Mouse (Mus musculus): Measurements from ENCODE around the gene Jpt1. TPM values are rescaled to one million over a fixed set of nuclear protein-coding genes. Genes with fewer than 3 reads are reported as not detected.
"Not testable (repeated sequence)": the region's sequence is repeated elsewhere in the genome, so short reads cannot be mapped to it uniquely, and the experiment has no call there.

Jpt1 gene
- total and polyA plus RNA-seq, 3 experiments, result 294 to 479 (median 439) TPM

DNA sequence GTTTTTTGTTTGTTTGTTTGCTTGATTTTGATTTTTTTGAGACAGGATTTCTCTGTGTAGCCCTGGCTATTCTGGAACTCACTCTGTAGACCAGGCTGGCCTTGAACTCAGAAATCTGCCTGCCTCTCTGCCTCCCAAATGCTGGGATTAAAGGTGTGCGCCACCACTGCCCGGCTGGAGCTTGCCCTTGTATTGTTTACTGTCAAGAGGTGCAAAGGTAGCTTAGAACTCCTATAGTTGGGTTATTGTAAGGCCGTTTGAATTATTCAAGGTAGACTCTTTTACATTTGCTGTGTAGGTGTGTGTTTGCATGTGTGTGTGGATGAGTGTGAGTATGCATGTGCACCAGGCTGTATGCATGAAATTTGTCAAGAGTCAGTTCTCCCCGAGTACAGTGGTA is 37.6 kb downstream of the Jpt1 start:
- peak overlapping the region; percentile 91 for H3K4me2 ChIP-seq (ENCODE audit: insufficient read depth, low read depth, poor library complexity, severe bottlenecking)
- peaks cover 10 to 53% of the 10 kb centered on the region in 2 experiments for H3K4me1 ChIP-seq (ENCODE audit: control insufficient read depth in 1 of 2, insufficient read depth in 2 of 2)
- H3K9me3 ChIP-seq (replicated peaks; ENCODE audit: low read length); H3K27me3 ChIP-seq (replicated peaks); dilution Hi-C loops (cut with MboI; ENCODE audit: extremely low pct_ligation_motif_present, extremely low pct_unique_long_range_greater_than_20kb, low sequenced_read_pairs): not testable (repeated sequence)
- in situ Hi-C loops (cut with MboI; ENCODE audit: low pct_ligation_motif_present, low pct_unique_long_range_greater_than_20kb, low sequenced_read_pairs), result loop anchor here (10.0 kb wide), 2 partner anchors 62 to 262 kb away; partner anchors contain the start of gene Atp5h
- TF ChIP-seq TBP (conservative IDR thresholded peaks at IDR 0.05; ENCODE audit: low read depth, low read length) (peak; percentile 81; the same call in 1 of the 2 replicates), ELF1 (IDR thresholded peaks at IDR 0.05; ENCODE audit: low read depth, low read length) (peak; percentile 25; the same call in 1 of the 2 replicates), CHD1 (IDR thresholded peaks at IDR 0.05; ENCODE audit: low read depth, low read length) (0 out of 2 replicates have a peak, but pooled peaks have one; percentile 22)
- H3K27ac ChIP-seq (ENCODE audit: insufficient read depth, low read depth), result peak overlapping the region; percentile 93
- H3K9ac ChIP-seq (ENCODE audit: insufficient read depth, low read depth), result peak overlapping the region; percentile 68
- peak overlapping the region; percentile 80 to 93 (median 84) for H3K4me3 ChIP-seq (replicated peaks in 1 of 3; ENCODE audit: low read depth in 2 of 3, low read length in 2 of 3, poor library complexity in 1 of 3)
- H3K79me2 ChIP-seq (replicated peaks; ENCODE audit: control insufficient read depth, extremely low read depth, insufficient read depth, poor library complexity, severe bottlenecking), result peaks cover 32% of the 10 kb centered on the region
- H3K36me3 ChIP-seq (replicated peaks in 1 of 2; ENCODE audit: control insufficient read depth in 1 of 2, insufficient read depth in 1 of 2, low read length in 1 of 2), result peaks cover 13 to 26% of the 10 kb centered on the region in 2 experiments
- peak; percentile 27 for DNase-seq (ENCODE audit: extremely low read depth)

DNA sequence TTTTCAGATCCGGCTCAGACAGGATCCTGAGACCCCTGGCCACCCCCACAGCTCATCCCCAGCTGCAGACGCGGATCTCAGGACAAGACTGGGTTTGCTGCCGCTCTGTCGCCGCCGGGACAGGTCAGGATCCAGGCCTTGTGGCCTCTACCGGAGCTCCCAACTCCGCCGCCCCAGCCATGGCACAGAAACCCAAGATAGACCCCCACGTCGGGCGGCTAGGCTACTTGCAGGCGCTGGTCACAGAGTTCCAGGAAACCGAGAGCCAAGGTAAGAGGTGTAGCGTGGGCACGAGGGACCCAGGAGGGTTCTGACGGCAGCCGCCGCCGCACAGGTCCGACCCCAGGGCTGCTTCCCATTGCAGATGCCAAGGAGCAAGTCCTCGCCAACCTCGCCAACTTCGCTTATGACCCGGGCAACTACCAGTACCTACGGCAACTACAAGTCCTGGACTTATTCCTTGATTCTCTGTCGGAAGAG is 38.4 kb downstream of the Jpt1 start:
- peak overlapping the region; percentile 80 to 93 (median 84) for H3K4me3 ChIP-seq (replicated peaks in 1 of 3; ENCODE audit: low read depth in 2 of 3, low read length in 2 of 3, poor library complexity in 1 of 3)
- H3K27ac ChIP-seq (ENCODE audit: insufficient read depth, low read depth), result peak overlapping the region; percentile 26
- in situ Hi-C loops (cut with MboI; ENCODE audit: low pct_ligation_motif_present, low pct_unique_long_range_greater_than_20kb, low sequenced_read_pairs), result loop anchor here (10.0 kb wide), 2 partner anchors 61 to 261 kb away; partner anchors contain the start of gene Atp5h
- H3K4me2 ChIP-seq (ENCODE audit: insufficient read depth, low read depth, poor library complexity, severe bottlenecking), result peak overlapping the region; percentile 91
- TF ChIP-seq IRF4 (IDR thresholded peaks at IDR 0.05; ENCODE audit: low read depth, low read length), result no peak
- no peak for TF ChIP-seq NELFE (IDR thresholded peaks at IDR 0.05; ENCODE audit: low read depth, low read length)
- peak; percentile 57 for TF ChIP-seq SIN3A (IDR thresholded peaks at IDR 0.05; ENCODE audit: low read length)
- no peak for TF ChIP-seq POLR2AphosphoS2 (IDR thresholded peaks at IDR 0.05; ENCODE audit: low read depth, low read length)
- no peak for TF ChIP-seq JUN (IDR thresholded peaks at IDR 0.05; ENCODE audit: insufficient read depth, low read depth, low read length)
- no peaks in the 10 kb centered on the region for H3K27me3 ChIP-seq (replicated peaks)
- peaks cover 10 to 20% of the 10 kb centered on the region in 2 experiments for H3K36me3 ChIP-seq (replicated peaks in 1 of 2; ENCODE audit: control insufficient read depth in 1 of 2, insufficient read depth in 1 of 2, low read length in 1 of 2)
- no peaks in the 10 kb centered on the region for H3K9me3 ChIP-seq (replicated peaks; ENCODE audit: low read length)
- H3K9ac ChIP-seq (ENCODE audit: insufficient read depth, low read depth), result peak overlapping the region; percentile 68
- dilution Hi-C loops (cut with MboI; ENCODE audit: extremely low pct_ligation_motif_present, extremely low pct_unique_long_range_greater_than_20kb, low sequenced_read_pairs), result no loop called here
- peaks cover 10 to 53% of the 10 kb centered on the region in 2 experiments for H3K4me1 ChIP-seq (ENCODE audit: control insufficient read depth in 1 of 2, insufficient read depth in 2 of 2)
- DNase-seq (ENCODE audit: extremely low read depth), result peak; percentile 22
- H3K79me2 ChIP-seq (replicated peaks; ENCODE audit: control insufficient read depth, extremely low read depth, insufficient read depth, poor library complexity, severe bottlenecking), result peaks cover 32% of the 10 kb centered on the region

DNA sequence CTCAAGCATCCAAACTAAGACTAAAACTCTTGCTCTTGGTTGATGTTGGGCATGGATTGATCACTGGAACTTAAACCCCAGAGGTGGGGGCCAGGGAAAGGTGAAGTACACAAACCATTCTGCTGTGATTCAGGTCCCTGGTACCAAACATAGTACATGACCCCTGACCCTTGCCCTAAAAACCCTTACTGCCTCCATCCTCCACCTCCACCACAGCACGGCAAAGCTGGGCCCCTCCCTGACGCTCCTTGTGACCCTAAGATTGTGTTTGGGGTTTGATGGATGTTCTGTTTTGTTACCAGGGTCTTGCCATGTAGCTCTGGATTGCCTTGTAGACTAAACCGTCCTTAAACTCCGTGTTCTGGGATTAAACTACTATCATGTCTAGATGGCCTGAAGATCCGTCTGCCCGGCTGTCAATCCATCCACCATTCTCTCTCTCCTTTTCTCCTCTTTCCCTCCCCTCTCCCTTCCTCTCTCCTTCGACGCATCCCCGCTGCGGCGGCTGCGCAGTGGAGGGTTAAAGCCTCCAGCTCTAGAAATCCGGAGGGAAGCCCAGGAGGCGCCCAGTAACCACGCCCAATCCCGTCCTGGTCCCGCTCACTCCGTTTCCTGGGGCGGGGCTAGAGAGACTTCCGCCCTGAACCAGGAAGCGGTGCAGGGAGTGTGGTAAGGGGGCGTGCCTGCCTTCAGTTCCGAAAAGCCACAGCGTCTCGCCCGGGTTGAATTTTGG is 39.0 kb downstream of the Jpt1 start, which contains the start of gene Armc7:
TSS of gene Armc7 (plus strand) at position 643 of the 733 bp plus-strand sequence.
- peaks cover 10 to 53% of the 10 kb centered on the region in 2 experiments for H3K4me1 ChIP-seq (ENCODE audit: control insufficient read depth in 1 of 2, insufficient read depth in 2 of 2)
- H3K9me3 ChIP-seq (replicated peaks; ENCODE audit: low read length), result no peaks in the 10 kb centered on the region
- dilution Hi-C loops (cut with MboI; ENCODE audit: extremely low pct_ligation_motif_present, extremely low pct_unique_long_range_greater_than_20kb, low sequenced_read_pairs) (no loop called here), in situ Hi-C loops (cut with MboI; ENCODE audit: low pct_ligation_motif_present, low pct_unique_long_range_greater_than_20kb, low sequenced_read_pairs) (loop anchor here (10.0 kb wide), 2 partner anchors 60 to 260 kb away; partner anchors contain the start of gene Atp5h)
- DNase-seq (ENCODE audit: extremely low read depth), result peak; percentile 99
- peak within 1 kb of the TSS; percentile 80 to 93 (median 84) for H3K4me3 ChIP-seq (replicated peaks in 1 of 3; ENCODE audit: low read depth in 2 of 3, low read length in 2 of 3, poor library complexity in 1 of 3)
- peak within 1 kb of the TSS; percentile 86 for H3K9ac ChIP-seq (ENCODE audit: insufficient read depth, low read depth)
- H3K27me3 ChIP-seq (replicated peaks), result no peaks in the 10 kb centered on the region
- H3K36me3 ChIP-seq (replicated peaks in 1 of 2; ENCODE audit: control insufficient read depth in 1 of 2, insufficient read depth in 1 of 2, low read length in 1 of 2), result peaks cover 5 to 13% of the 10 kb centered on the region in 2 experiments
- H3K4me2 ChIP-seq (ENCODE audit: insufficient read depth, low read depth, poor library complexity, severe bottlenecking), result peak within 1 kb of the TSS; percentile 91
- peaks cover 32% of the 10 kb centered on the region for H3K79me2 ChIP-seq (replicated peaks; ENCODE audit: control insufficient read depth, extremely low read depth, insufficient read depth, poor library complexity, severe bottlenecking)
- H3K27ac ChIP-seq (ENCODE audit: insufficient read depth, low read depth), result peak within 1 kb of the TSS; percentile 63
- peak; percentile 99 for TF ChIP-seq SIN3A (IDR thresholded peaks at IDR 0.05; ENCODE audit: low read length)
- no peak for TF ChIP-seq EP300 (IDR thresholded peaks at IDR 0.05; ENCODE audit: low read length)
- peak; percentile 96 for TF ChIP-seq MXI1 (IDR thresholded peaks at IDR 0.05; ENCODE audit: low read depth, low read length)
- TF ChIP-seq MAZ (IDR thresholded peaks at IDR 0.05; ENCODE audit: low read depth, low read length), result no peak
- no peak for TF ChIP-seq GABPA (IDR thresholded peaks at IDR 0.05; ENCODE audit: insufficient replicate concordance, low read depth, low read length)
- TF ChIP-seq CHD2 (IDR thresholded peaks at IDR 0.05; ENCODE audit: low read length), result no peak
- no peak for TF ChIP-seq USF1 (IDR thresholded peaks at IDR 0.05; ENCODE audit: low read depth, low read length)
- TF ChIP-seq IRF4 (IDR thresholded peaks at IDR 0.05; ENCODE audit: low read depth, low read length), result peak; percentile 32; the same call in 1 of the 2 replicates
- TF ChIP-seq JUN (IDR thresholded peaks at IDR 0.05; ENCODE audit: insufficient read depth, low read depth, low read length), result no peak
- TF ChIP-seq ZC3H11A (IDR thresholded peaks at IDR 0.05; ENCODE audit: low read depth, low read length), result no peak
- no peak for TF ChIP-seq RAD21 (IDR thresholded peaks at IDR 0.05; ENCODE audit: low read depth, low read length)
- no peak for TF ChIP-seq USF2 (conservative IDR thresholded peaks at IDR 0.05; ENCODE audit: low read depth, low read length)
- no peak for TF ChIP-seq MYC (IDR thresholded peaks at IDR 0.05; ENCODE audit: low read depth, low read length)
- no peak; the same call in 1 of the 2 replicates for TF ChIP-seq TBP (conservative IDR thresholded peaks at IDR 0.05; ENCODE audit: low read depth, low read length)
- peak; percentile 79 for TF ChIP-seq HCFC1 (IDR thresholded peaks at IDR 0.05; ENCODE audit: low read depth, low read length)
- peak; percentile 99 for TF ChIP-seq ELF1 (IDR thresholded peaks at IDR 0.05; ENCODE audit: low read depth, low read length)
- no peak; the same call in 1 of the 2 replicates for TF ChIP-seq MAX (IDR thresholded peaks at IDR 0.05; ENCODE audit: low read length)
- no peak for TF ChIP-seq JUND (conservative IDR thresholded peaks at IDR 0.05; ENCODE audit: low read depth, low read length)
- no peak for TF ChIP-seq MAFK (IDR thresholded peaks at IDR 0.05; ENCODE audit: insufficient replicate concordance, low read length)
